Mouse (Mus musculus) splenic B cell, adult 2 months (primary cell): ENCODE measurements around the gene Fyb2.
"Not testable (repeated sequence)": the region's sequence is repeated elsewhere in the genome, so short reads cannot be mapped to it uniquely, and the experiment has no call there.

Experiments
- DNase-seq: peaks from one replicate; pipeline ENCODE4 v3.0.0-alpha.2; 2011; ENCODE audit warnings: low read depth, low spot score
- H3K27me3 ChIP-seq: 2 replicates; pipeline ENCODE4 v1.6.1; 2012; ENCODE audit warnings: mild to moderate bottlenecking, low read length, moderate library complexity, mixed read lengths; ENCODE audit not compliant: control insufficient read depth, poor library complexity, insufficient read depth, severe bottlenecking
- H3K36me3 ChIP-seq: 2 replicates; pipeline ENCODE4 v1.6.1; 2012; ENCODE audit warnings: mild to moderate bottlenecking, low read length, moderate library complexity, mixed read lengths; ENCODE audit not compliant: control insufficient read depth, poor library complexity, insufficient read depth, severe bottlenecking

Fyb2 gene

GRCm38 (mm10) chr4:104972606-104973005 lies 59.4 kb downstream of the Fyb2 start:
- Histone ChIP-seq H3K27me3 (no peaks in the 10 kb centered on the region), H3K36me3 (no peaks in the 10 kb centered on the region)
- no peak for DNase-seq

GRCm38 (mm10) chr4:104975162-104975830 lies 62.0 kb downstream of the Fyb2 start:
- DNase-seq: no peak
- no peaks in the 10 kb centered on the region for H3K27me3 ChIP-seq
- H3K36me3 ChIP-seq: no peaks in the 10 kb centered on the region

GRCm38 (mm10) chr4:104985960-104986632 lies 72.8 kb downstream of the Fyb2 start:
- no peak for DNase-seq
- Histone ChIP-seq H3K36me3 (no peaks in the 10 kb centered on the region), H3K27me3 (no peaks in the 10 kb centered on the region)

- no peaks in the 10 kb centered on the region for H3K27me3 ChIP-seq
- DNase-seq: no peak
- H3K36me3 ChIP-seq: no peaks in the 10 kb centered on the region
These were observed 74.4 kb downstream of the Fyb2 start for GRCm38 (mm10) chr4:104987631-104988030.

- DNase-seq: no peak
- Histone ChIP-seq H3K36me3 (no peaks in the 10 kb centered on the region), H3K27me3 (no peaks in the 10 kb centered on the region)
These were observed 74.8 kb downstream of the Fyb2 start for GRCm38 (mm10) chr4:104988102-104988501.

- DNase-seq: no peak
- H3K36me3 ChIP-seq: no peaks in the 10 kb centered on the region
- no peaks in the 10 kb centered on the region for H3K27me3 ChIP-seq
These were observed 75.5 kb downstream of the Fyb2 start for GRCm38 (mm10) chr4:104988709-104989108.

- no peak for DNase-seq
- Histone ChIP-seq H3K27me3 (no peaks in the 10 kb centered on the region), H3K36me3 (no peaks in the 10 kb centered on the region)
These were observed 76.8 kb downstream of the Fyb2 start for GRCm38 (mm10) chr4:104990016-104990415.

- Histone ChIP-seq H3K36me3 (no peaks in the 10 kb centered on the region), H3K27me3 (no peaks in the 10 kb centered on the region)
- DNase-seq: no peak
These were observed 77.4 kb downstream of the Fyb2 start for GRCm38 (mm10) chr4:104990686-104991085.

- DNase-seq: no peak
- no peaks in the 10 kb centered on the region for H3K27me3 ChIP-seq
- H3K36me3 ChIP-seq: no peaks in the 10 kb centered on the region
These were observed 79.0 kb downstream of the Fyb2 start for GRCm38 (mm10) chr4:104992271-104992670.

GRCm38 (mm10) chr4:104993140-104993874 lies 80.1 kb downstream of the Fyb2 start:
- DNase-seq: no peak
- Histone ChIP-seq H3K27me3 (no peaks in the 10 kb centered on the region), H3K36me3 (no peaks in the 10 kb centered on the region)

- DNase-seq: no peak
- H3K27me3 ChIP-seq: no peaks in the 10 kb centered on the region
- no peaks in the 10 kb centered on the region for H3K36me3 ChIP-seq
These were observed 86.4 kb downstream of the Fyb2 start for GRCm38 (mm10) chr4:104999702-105000101.

- DNase-seq: no peak
- Histone ChIP-seq H3K27me3 (no peaks in the 10 kb centered on the region), H3K36me3 (no peaks in the 10 kb centered on the region)
These were observed 88.5 kb downstream of the Fyb2 start for GRCm38 (mm10) chr4:105001736-105002135.

- no peak for DNase-seq
- Histone ChIP-seq H3K27me3 (no peaks in the 10 kb centered on the region), H3K36me3 (no peaks in the 10 kb centered on the region)
These were observed 90.9 kb downstream of the Fyb2 start for GRCm38 (mm10) chr4:105004135-105004534.

- not testable (repeated sequence) for H3K27me3 ChIP-seq, DNase-seq, H3K36me3 ChIP-seq
These were observed 91.4 kb downstream of the Fyb2 start for GRCm38 (mm10) chr4:105004649-105005048.

GRCm38 (mm10) chr4:105007360-105008018 lies 94.2 kb downstream of the Fyb2 start:
- H3K27me3 ChIP-seq: no peaks in the 10 kb centered on the region
- peak; percentile 10 for DNase-seq
- H3K36me3 ChIP-seq: no peaks in the 10 kb centered on the region
